Mouse (Mus musculus) liver, embryonic 18 days (tissue): ENCODE results near the gene Myo1c. TPM values are rescaled to one million over a fixed set of nuclear protein-coding genes. Genes with fewer than 3 reads are reported as not detected.

Experiments
- polyA plus RNA-seq: library from polyadenylated mRNA; depleted of rRNA; stranded (reverse); fragments of >200 nt; gene quantifications from 2 replicates; pipeline ENCODE4 v1.2.3, GENCODE M21; 2012; rRNA removed

Gene Myo1c
- 31.0 and 38.8 TPM in 2 replicates for polyA plus RNA-seq

GRCm38 (mm10) chr11:75650311-75650710, at the start of gene Myo1c:
TSS of gene Myo1c (plus strand) at chr11:75650504.

GRCm38 (mm10) chr11:75630645-75631229, 19.6 kb upstream of the Myo1c start, which contains the start of gene Inpp5k:
TSS of gene Inpp5k (plus strand) at chr11:75630988.

GRCm38 (mm10) chr11:75678747-75679438, 28.6 kb downstream of the Myo1c start, which contains the start of gene Crk:
TSS of gene Crk (plus strand) at chr11:75679259.

Other genes with a start within 250 kb of the Myo1c start
- 258 and 287 TPM in 2 replicates for gene Serpinf1, start 227.8 kb upstream of the Myo1c start, polyA plus RNA-seq
- gene Serpinf2, start 210.9 kb upstream of the Myo1c start, polyA plus RNA-seq: 893 and 902 TPM in 2 replicates
- 10.1 and 11.8 TPM in 2 replicates for gene Wdr81, start 195.8 kb upstream of the Myo1c start, polyA plus RNA-seq
- 11.5 and 18.6 TPM in 2 replicates for gene Tlcd2, start 188.8 kb upstream of the Myo1c start, polyA plus RNA-seq
- gene Prpf8, start 163.7 kb upstream of the Myo1c start, polyA plus RNA-seq: 27.8 and 32.4 TPM in 2 replicates
- gene Rilp, start 140.4 kb upstream of the Myo1c start, polyA plus RNA-seq: 8.7 and 9.7 TPM in 2 replicates
- 4.7 and 4.8 TPM in 2 replicates for gene Scarf1, start 137.0 kb upstream of the Myo1c start, polyA plus RNA-seq
- 3.7 and 4.3 TPM in 2 replicates for gene Slc43a2, start 118.8 kb upstream of the Myo1c start, polyA plus RNA-seq
- gene Pitpna, start 62.4 kb upstream of the Myo1c start, polyA plus RNA-seq: 31.1 and 31.4 TPM in 2 replicates
- gene Inpp5k, start 19.5 kb upstream of the Myo1c start, polyA plus RNA-seq: 16.7 and 18.8 TPM in 2 replicates
- gene Crk, start 28.8 kb downstream of the Myo1c start, polyA plus RNA-seq: 23.2 and 23.9 TPM in 2 replicates
- gene Ywhae, start 82.4 kb downstream of the Myo1c start, polyA plus RNA-seq: 167 and 177 TPM in 2 replicates
- gene Doc2b, start 145.5 kb downstream of the Myo1c start, polyA plus RNA-seq: 0.01 and 0.02 TPM in 2 replicates